Mouse (Mus musculus): Measurements from ENCODE around the gene Limch1.
A peak's percentile ranks its signal among the peaks of the same experiment; 100 is the strongest.

Limch1 gene

GRCm38 (mm10) chr5:66841971-66842370, 96.3 kb downstream of the Limch1 start:
- no peak for DNase-seq

DNA sequence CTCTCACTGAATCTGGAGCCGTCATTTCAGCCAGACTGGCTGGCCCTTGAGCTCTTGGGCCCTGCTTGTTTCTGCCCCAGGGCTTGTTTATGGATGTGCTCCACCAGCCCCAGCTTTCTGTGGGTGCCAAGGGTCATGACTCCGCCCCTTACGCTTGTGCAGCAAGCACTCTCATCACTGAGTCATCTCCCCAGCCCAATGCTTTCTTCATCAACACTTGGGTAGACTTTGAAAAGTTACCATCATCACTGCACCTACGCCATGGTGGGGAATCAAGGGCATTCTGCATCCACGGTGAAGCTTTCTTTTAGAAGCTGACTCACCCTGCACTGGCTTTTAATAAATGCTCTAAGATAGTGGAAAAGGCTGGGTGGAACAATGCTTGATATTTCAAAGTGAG, 97.1 kb downstream of the Limch1 start:
- no peak for DNase-seq

DNA sequence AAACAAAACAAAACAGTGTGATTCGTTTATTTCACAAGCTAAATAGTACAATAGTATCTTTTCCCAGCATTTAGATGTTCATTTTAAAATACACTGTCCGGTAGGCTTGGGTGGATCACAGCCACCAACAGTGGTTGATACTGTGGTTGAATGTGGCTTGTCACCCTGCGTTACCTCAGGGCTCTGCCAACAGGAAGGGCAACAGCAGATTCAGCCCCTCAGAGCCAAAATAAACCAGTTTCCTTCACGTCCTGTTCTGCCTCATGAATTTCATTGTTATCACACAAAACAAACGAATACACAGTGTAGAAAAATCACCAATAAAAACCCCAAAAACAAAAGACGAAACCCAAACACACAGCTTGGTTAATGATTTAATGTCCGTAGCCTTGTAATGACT, 102.5 kb downstream of the Limch1 start:
- peak; percentile 30 for DNase-seq

- DNase-seq = peak; percentile 70
These were observed 103.5 kb downstream of the Limch1 start for GRCm38 (mm10) chr5:66849148-66849547.

DNA sequence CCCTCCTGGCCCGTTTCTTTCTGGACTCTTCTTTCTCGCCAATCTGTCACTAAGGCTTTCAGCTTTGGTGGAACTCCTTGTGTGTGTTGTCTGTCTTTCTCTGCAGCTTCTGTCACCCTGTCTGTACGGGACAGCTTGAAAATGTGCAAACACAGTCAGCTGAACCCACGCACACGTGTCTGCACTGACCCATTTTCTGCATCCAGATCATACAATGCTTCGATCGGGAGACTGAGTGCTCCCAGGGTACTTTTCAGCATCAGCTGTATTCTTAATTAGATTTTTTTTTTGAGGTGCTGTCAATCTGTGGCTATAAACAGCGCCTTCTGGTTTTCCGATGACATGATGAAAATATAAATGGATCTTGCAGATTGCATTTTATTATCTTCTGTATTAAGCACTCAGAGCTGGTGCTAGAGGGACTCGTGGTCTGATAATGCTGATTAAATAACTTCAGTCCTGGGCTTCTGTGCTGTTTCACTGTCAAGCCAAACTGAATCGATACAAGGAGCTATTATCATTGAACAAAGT, 105.2 kb downstream of the Limch1 start:
- DNase-seq = no peak

GRCm38 (mm10) chr5:66851708-66852107, 106.1 kb downstream of the Limch1 start:
- no peak for DNase-seq

GRCm38 (mm10) chr5:66854263-66854662, 108.6 kb downstream of the Limch1 start:
- no peak for DNase-seq

- peak; percentile 54 for DNase-seq
These were observed 109.9 kb downstream of the Limch1 start for GRCm38 (mm10) chr5:66855358-66856107.

DNA sequence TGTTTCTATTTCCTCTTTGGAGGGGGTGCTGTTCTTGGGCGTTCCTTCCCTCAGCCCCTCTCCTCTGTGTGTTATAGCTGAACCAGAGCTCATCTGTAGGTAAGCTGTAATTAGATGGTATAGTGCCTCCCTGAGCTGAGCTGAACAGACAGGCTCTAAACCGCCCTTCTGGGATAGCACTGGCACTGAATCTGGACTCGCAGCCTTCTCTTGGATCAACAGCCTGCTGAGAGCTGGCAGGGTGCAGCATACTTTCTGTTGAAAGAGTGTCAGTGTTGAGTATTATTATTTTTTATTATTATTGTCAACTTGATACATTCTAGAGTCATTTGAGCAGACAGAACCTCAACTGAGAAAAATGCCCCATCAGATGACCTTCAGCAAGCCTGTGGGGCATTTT, 113.9 kb downstream of the Limch1 start:
- no peak for DNase-seq

DNA sequence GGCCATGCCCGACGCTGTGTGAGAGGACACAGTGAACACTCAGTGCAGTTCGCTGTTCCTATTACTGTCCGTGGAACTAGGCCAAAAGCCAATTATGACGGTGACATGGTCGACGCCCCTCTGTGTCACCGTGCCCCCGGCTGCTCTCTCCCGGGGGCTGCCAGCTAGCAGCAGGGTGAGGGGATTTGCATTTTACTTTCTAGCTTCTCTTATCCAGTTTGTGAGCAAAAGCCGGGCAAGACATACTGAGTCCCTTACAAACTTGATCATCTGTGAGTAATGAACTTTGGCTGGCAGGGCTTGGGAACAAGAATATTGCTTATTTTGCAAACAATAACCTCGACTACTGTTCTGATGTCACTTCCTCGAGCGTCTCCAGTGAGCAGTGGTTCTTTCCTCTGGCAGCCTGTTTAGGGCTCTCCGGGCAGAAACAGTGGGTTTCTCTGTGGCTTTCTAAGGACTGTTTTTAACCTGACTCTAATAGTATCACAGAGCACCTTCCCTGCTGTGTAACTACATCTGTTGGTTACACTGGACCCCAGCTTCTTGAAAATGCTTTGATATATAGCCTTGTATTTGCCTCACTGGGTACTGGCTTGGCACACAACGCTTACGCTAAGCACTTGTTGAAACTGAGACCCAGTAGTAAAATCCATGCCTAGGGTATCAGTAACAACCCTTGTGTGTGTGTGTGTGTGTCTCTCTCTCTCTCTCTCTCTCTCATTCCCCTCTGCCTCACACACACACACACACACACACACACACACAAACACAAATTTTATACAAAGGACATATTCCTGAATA, 115.8 kb downstream of the Limch1 start:
- DNase-seq = peak; percentile 63

- peak; percentile 41 for DNase-seq
These were observed 116.5 kb downstream of the Limch1 start for GRCm38 (mm10) chr5:66862151-66862550.

- DNase-seq = no peak
These were observed 119.6 kb downstream of the Limch1 start for GRCm38 (mm10) chr5:66865229-66865628.

DNA sequence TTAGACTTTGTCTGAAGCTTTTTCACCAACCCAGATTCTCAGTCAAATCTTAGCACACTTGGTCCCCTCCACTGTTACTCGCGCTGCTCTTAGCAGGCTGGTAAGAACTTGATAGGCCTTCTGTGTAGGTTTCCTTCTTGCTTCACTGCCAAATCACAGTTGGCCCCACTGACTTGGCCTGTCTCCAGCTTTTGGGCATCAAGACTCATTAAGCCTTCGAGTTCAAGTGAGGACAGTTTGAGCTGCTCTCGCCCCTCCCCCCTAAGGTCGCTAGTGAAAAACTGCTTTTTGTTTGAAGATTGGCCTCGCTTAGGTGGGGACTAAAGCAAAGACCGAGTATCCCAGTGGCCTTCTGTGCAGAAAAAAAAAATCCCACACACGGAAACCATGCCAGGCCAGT, 120.4 kb downstream of the Limch1 start:
- DNase-seq = peak; percentile 58

GRCm38 (mm10) chr5:66869545-66869944, 123.9 kb downstream of the Limch1 start:
- DNase-seq = no peak

- DNase-seq = no peak
These were observed 126.0 kb downstream of the Limch1 start for GRCm38 (mm10) chr5:66871521-66872050.

DNA sequence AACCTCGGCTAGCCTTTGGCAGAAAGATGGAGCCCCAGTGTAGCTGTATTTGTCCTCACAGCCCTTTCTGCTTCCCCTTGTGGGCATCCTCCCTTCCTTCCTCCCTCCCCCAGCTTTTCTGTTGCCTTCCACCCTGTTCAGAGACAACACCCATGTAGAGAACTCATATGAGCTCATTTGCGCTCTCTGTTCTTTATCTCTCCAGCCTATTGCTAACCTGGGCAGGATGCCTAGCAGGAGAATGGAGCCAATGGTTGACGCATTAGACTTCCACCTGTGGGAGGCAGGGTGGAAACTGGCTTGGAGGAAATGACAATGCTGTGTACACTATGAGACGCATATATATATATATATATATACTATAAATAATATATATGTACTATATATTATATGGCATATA, 126.4 kb downstream of the Limch1 start:
- peak; percentile 48 for DNase-seq

GRCm38 (mm10) chr5:66872681-66873080, 127.1 kb downstream of the Limch1 start:
- DNase-seq = no peak

DNA sequence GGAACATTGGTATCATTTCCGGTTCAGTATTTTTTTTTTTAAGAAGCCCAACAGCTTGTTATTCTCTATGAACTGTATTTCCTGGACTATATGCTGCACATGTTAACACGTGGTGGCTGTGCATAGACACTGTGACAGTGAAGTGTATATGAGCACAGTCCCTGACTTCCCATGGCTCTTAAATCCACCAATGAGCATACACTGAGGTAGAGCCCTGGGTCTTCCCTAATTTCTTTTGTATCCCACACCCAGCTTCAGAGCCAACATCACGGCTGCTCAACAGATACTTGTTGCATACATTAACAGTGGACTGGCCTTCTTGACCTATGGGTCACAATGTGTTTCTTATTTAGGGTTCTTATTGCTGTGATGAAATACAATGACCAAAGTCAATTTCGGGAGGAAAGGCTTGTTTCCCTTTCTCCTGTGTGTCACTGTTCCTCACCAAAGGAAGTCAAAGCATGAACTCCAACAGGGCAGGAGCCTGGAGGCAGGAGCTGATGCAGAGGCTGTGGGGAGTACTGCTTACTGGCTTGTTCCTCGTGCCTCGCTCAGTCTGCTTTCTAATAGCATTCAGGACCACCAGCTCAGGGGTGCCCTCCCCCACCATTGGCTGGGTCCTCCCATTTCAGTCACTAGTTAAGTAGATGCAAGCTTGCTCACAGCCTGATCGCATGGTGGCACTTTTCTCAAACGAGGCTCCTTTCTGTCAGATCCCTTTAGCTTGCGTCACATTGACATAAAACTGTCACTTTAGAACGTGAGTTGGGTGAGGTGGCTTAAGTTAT, 130.6 kb downstream of the Limch1 start:
- no peak for DNase-seq

DNA sequence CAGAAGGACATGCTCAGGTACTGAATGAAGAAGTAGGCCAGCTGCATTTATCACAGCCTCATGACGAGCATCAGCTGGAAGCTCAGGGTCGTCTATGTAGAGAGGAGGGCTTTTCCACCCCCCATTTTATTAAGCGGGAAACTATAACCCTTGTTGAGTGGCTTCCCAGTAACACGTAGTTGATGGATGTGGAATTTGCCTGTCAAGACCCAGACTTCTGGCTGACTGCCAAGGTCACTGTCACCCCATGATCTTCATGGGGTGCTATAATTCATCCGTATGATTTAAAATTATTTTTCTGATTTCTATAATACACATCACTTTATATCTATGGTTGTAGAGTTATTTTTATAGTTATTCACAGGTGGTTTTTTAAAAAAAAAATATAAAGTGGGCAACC, 131.4 kb downstream of the Limch1 start:
- DNase-seq = no peak

DNA sequence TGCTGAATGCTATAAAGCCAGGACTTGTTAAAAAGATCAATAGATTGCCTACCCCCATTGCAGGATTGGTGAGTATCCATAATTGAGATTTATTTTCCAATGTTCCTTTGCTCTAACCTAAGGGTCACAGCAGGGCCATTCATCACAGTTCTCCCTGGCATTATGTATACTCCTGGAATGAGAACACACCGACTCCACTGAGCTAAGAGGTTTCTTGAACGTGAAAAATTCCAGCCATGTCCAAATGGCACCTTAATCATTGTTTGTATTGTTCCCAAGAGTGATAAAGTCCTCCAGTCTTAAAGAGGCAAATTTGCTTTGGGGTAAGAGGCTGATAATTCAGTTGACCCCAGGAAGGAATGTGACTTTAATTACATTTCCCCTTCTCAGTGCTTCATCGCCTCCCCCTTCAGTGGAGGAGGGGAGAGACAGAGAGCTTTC, 136.3 kb downstream of the Limch1 start:
- DNase-seq = no peak

DNA sequence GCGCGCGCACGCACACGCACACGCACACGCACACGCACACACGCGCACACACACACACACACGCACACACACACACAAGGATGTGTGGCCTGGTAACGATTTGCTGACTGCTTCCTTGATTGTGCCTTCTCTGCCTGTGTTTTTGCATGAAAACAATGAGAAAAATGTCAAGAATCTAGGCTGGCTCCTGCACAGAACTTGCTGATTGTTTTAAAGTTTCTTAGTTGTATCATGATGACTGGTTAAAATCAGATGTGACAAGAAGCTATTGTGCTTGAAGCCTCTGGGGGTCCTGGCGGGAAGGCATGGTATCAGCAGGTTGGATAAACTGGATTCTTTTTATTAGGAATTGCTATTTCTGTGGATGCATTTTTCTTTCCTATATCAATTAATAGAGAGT, 137.1 kb downstream of the Limch1 start:
- DNase-seq = no peak

GRCm38 (mm10) chr5:66884505-66884904, 138.9 kb downstream of the Limch1 start:
- peak; percentile 39 for DNase-seq

Data from lung, postnatal 14 days (tissue).